Mouse (Mus musculus) forebrain, postnatal 0 days (tissue): ENCODE measurements at regions not wholly inside any gene's neighbourhood (a gene's known extent, or its start where the extent isn't known, plus 50 kb on each side); places are given as distances from the start of the nearest gene placed in this dataset.
A peak's percentile ranks its signal among the peaks of the same experiment; 100 is the strongest.

Experiments used
- ATAC-seq: fragments of 200-750 bp; cut with Nextera tagmentation; 2 replicates; pipeline ENCODE4 v1.8.0; 2017; ENCODE audit warnings: mild to moderate bottlenecking, moderate library complexity
- DNase-seq: peaks from one replicate; pipeline ENCODE4 v3.0.0-alpha.2; 2015
- H3K27ac ChIP-seq: fragments of 300-500 bp; sonication (generic); 2 replicates; pipeline ENCODE4 v1.5.1; 2014; ENCODE audit warnings: low read depth, mild to moderate bottlenecking, antibody characterized with exemption, low read length, moderate library complexity, mixed read lengths
- H3K27me3 ChIP-seq: fragments of 300-500 bp; sonication (generic); 2 replicates; pipeline ENCODE4 v1.6.1; 2014; ENCODE audit warnings: mild to moderate bottlenecking, low read length, mixed read lengths; ENCODE audit not compliant: insufficient read depth
- H3K36me3 ChIP-seq: fragments of 300-500 bp; sonication (generic); 2 replicates; pipeline ENCODE4 v1.6.1; 2014; ENCODE audit warnings: mild to moderate bottlenecking, moderate library complexity; ENCODE audit not compliant: insufficient read depth
- H3K4me1 ChIP-seq: fragments of 300-500 bp; sonication (generic); 2 replicates; pipeline ENCODE4 v1.6.1; 2014; ENCODE audit warnings: antibody characterized with exemption; ENCODE audit not compliant: insufficient read depth
- H3K4me2 ChIP-seq: fragments of 300-500 bp; sonication (generic); 2 replicates; pipeline ENCODE4 v1.6.1; 2014; ENCODE audit warnings: low read depth, mild to moderate bottlenecking, moderate library complexity
- H3K4me3 ChIP-seq: fragments of 300-500 bp; sonication (generic); 2 replicates; pipeline ENCODE4 v1.5.1; 2014; ENCODE audit warnings: low read depth, low read length, mixed read lengths
- H3K9ac ChIP-seq: fragments of 300-500 bp; sonication (generic); 2 replicates; pipeline ENCODE4 v1.6.1; 2014; ENCODE audit warnings: mild to moderate bottlenecking
- H3K9me3 ChIP-seq: fragments of 300-500 bp; sonication (generic); 2 replicates; pipeline ENCODE4 v1.6.1; 2016; ENCODE audit warnings: low read length
- CTCF ChIP-seq: sonication (generic); IDR thresholded peaks from 2 replicates; pipeline ENCODE4 v1.5.1; 2016; ENCODE audit warnings: antibody characterized with exemption, control low read depth, low read depth
- WGBS: fragments of 180-500 bp; shearing (Covaris S2); extraction: QIAGEN DNeasy Blood & Tissue Kit; methylation state at CpG from one replicate; pipeline ENCODE4 v1.1.7; 2014; 5-methylcytosine and 5-hydroxymethylcytosine counted together

DNA sequence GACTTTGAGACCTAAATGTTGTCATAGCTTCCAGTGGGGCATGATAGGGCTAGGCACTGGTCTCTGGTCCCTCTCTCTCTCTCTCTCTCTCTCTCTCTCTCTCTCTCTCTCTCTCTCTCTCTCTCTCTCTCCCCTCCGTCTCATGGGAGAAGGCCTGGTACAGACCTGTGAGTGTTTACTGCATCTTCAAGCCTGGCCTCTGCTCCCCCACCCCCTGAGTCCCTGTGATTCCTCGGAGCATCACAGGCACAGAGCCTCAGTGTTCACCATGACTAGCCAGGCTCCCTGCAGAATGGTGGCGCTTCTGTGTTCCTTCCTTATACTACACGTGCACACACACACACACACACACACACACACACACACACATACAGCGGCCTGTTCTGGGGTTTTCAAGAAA is 94.6 kb upstream of the Ankrd55 start:
- no peak for TF ChIP-seq CTCF
- DNase-seq (no peak), ATAC-seq (no peak)
- H3K9me3 ChIP-seq, result no peaks in the 10 kb centered on the region
- H3K27me3 ChIP-seq, result peaks cover 21% of the 10 kb centered on the region
- 84% methylated on average over 5 of the region's 5 CpGs for WGBS
- no peak overlapping the region for H3K27ac ChIP-seq
- no peak overlapping the region for H3K9ac ChIP-seq
- H3K4me1 ChIP-seq, result no peaks in the 10 kb centered on the region
- no peak overlapping the region for H3K4me3 ChIP-seq
- no peaks in the 10 kb centered on the region for H3K36me3 ChIP-seq
- H3K4me2 ChIP-seq, result no peak overlapping the region

DNA sequence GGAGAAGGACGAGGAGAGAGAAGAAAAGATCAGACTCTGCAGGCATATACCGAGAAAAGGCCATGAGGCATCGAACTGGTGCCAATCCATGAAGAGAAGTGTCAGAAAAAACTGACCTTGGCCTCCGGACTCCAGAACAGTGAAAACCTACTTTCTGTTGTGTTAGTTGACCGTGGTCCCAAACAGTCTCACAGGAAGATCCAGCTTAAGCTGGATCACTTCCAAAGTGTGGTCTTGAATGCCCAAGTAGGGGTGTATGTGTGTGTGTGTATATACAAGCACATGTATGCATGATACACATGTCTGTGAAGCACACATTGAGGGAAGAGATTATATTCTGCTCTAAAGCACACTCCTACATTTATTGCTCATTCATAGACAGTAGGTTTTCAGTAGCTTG is 93.3 kb upstream of the Ankrd55 start:
- peaks cover 14% of the 10 kb centered on the region for H3K27me3 ChIP-seq
- TF ChIP-seq CTCF, result no peak
- H3K9ac ChIP-seq, result no peak overlapping the region
- H3K4me1 ChIP-seq, result no peaks in the 10 kb centered on the region
- DNase-seq (no peak), ATAC-seq (no peak)
- H3K9me3 ChIP-seq, result no peaks in the 10 kb centered on the region
- no peak overlapping the region for H3K4me2 ChIP-seq
- WGBS, result 79% methylated on average over 5 of the region's 5 CpGs
- H3K4me3 ChIP-seq, result no peak overlapping the region
- no peak overlapping the region for H3K27ac ChIP-seq
- no peaks in the 10 kb centered on the region for H3K36me3 ChIP-seq

- Histone ChIP-seq H3K4me1 (no peaks in the 10 kb centered on the region), H3K9ac (no peak overlapping the region), H3K4me2 (peak overlapping the region; percentile 29), H3K9me3 (no peaks in the 10 kb centered on the region), H3K36me3 (no peaks in the 10 kb centered on the region), H3K27ac (no peak overlapping the region), H3K27me3 (peaks cover 12% of the 10 kb centered on the region), H3K4me3 (no peak overlapping the region)
- DNase-seq (no peak), ATAC-seq (no peak)
- TF ChIP-seq CTCF, result peak; percentile 61
- 10% methylated on average over 13 of the region's 13 CpGs for WGBS
Observed at GRCm38 (mm10) chr13:112196789-112197188, 91.5 kb upstream of the Ankrd55 start.

GRCm38 (mm10) chr13:112203721-112204120 is 84.5 kb upstream of the Ankrd55 start:
- no peak overlapping the region for H3K4me3 ChIP-seq
- no peak for TF ChIP-seq CTCF
- H3K4me1 ChIP-seq, result no peaks in the 10 kb centered on the region; the same call in 1 of the 2 replicates
- no peak overlapping the region for H3K4me2 ChIP-seq
- WGBS, result 81% methylated on average over 8 of the region's 8 CpGs
- no peak overlapping the region for H3K27ac ChIP-seq
- peaks cover under 1% of the 10 kb centered on the region for H3K27me3 ChIP-seq
- no peak for DNase-seq
- no peaks in the 10 kb centered on the region for H3K36me3 ChIP-seq
- H3K9me3 ChIP-seq, result no peaks in the 10 kb centered on the region
- H3K9ac ChIP-seq, result no peak overlapping the region
- no peak for ATAC-seq

DNA sequence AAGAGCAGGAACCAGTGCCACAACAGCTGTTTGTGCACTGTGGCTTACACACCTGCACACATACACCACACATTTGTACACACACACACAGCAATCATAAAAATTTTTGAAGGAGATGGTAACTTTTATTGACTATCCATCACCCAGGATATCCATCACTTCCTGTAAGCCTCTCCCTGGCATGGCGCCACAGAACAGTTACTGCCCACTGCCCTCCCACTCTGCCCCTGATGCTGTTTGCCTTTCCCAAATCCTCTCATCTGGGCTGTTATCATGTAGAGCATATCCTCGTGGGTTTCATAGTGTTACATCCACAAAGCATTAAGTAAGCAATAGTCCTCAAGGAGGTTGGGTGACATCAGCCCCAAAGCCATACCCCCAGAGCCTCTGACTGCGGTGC is 84.0 kb upstream of the Ankrd55 start:
- no peak overlapping the region for H3K9ac ChIP-seq
- no peaks in the 10 kb centered on the region; the same call in 1 of the 2 replicates for H3K27me3 ChIP-seq
- H3K27ac ChIP-seq, result no peak overlapping the region
- H3K4me2 ChIP-seq, result no peak overlapping the region
- no peak for ATAC-seq
- no peaks in the 10 kb centered on the region for H3K36me3 ChIP-seq
- no peak for DNase-seq
- H3K4me1 ChIP-seq, result no peaks in the 10 kb centered on the region; the same call in 1 of the 2 replicates
- TF ChIP-seq CTCF, result no peak
- H3K9me3 ChIP-seq, result no peaks in the 10 kb centered on the region
- no peak overlapping the region for H3K4me3 ChIP-seq
- WGBS, result 88% methylated on average over 3 of the region's 3 CpGs

GRCm38 (mm10) chr13:112204813-112205212 is 83.4 kb upstream of the Ankrd55 start:
- DNase-seq, result peak; percentile 45
- H3K36me3 ChIP-seq, result no peaks in the 10 kb centered on the region
- H3K27ac ChIP-seq, result no peak overlapping the region
- H3K4me2 ChIP-seq, result no peak overlapping the region
- 54% methylated on average over 5 of the region's 5 CpGs for WGBS
- no peaks in the 10 kb centered on the region for H3K9me3 ChIP-seq
- H3K27me3 ChIP-seq, result no peaks in the 10 kb centered on the region; the same call in 1 of the 2 replicates
- ATAC-seq, result peak; percentile 87
- H3K9ac ChIP-seq, result no peak overlapping the region
- TF ChIP-seq CTCF, result no peak
- no peak overlapping the region for H3K4me3 ChIP-seq
- no peaks in the 10 kb centered on the region; the same call in 1 of the 2 replicates for H3K4me1 ChIP-seq

GRCm38 (mm10) chr13:112207617-112208235 is 80.5 kb upstream of the Ankrd55 start:
- H3K4me3 ChIP-seq, result no peak overlapping the region
- no peak overlapping the region for H3K9ac ChIP-seq
- no peaks in the 10 kb centered on the region for H3K36me3 ChIP-seq
- 47% methylated on average over 12 of the region's 12 CpGs for WGBS
- no peaks in the 10 kb centered on the region for H3K9me3 ChIP-seq
- no peaks in the 10 kb centered on the region; the same call in 1 of the 2 replicates for H3K4me1 ChIP-seq
- H3K4me2 ChIP-seq, result no peak overlapping the region
- H3K27ac ChIP-seq, result no peak overlapping the region
- TF ChIP-seq CTCF, result no peak
- ATAC-seq (peak; percentile 58), DNase-seq (no peak)
- H3K27me3 ChIP-seq, result peaks cover 3% of the 10 kb centered on the region; the same call in 1 of the 2 replicates
